Mouse (Mus musculus): ENCODE measurements around the gene Tspan2.

Gene Tspan2

DNA sequence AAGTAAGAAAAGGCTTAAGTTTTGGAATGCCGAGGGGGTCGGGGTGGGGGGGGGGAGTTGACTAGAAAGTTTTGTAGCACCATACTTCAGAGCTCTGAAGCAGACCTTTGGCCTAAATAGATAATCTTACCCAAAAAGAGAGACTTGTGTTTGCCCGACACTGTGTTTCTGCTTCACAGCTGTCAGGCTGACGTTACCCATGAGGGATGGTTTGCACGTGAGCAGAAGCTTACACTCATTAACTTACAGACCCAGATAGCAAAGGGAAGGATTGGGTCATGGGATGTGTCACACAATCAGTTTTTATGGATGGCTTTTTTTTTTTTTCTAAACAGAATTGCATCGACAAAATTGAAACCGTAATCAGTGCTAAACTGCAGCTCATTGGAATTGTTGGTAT, 30.5 kb downstream of the Tspan2 start:
- DNase-seq (ENCODE audit: low read depth, low spot score): no peak

DNA sequence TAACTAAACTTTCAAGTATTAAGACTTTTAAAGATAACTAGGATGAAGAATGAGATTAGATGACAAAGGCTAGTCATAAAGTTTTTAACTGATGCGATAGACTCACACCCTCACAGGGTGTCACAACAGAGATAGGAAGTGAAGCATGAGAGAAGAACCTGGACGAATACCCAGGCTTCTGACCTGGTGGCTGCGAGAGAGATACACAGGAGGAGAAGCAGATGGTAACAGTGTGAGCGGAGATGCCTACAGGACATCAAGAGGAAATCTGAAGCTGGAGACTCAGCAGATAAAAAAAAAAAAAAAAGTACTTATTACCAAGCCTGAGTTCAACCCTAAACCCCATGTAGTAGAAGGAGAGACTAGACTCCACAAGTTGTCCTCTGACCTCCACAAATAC, 38.7 kb downstream of the Tspan2 start:
- DNase-seq (ENCODE audit: low read depth, low spot score): no peak

DNA sequence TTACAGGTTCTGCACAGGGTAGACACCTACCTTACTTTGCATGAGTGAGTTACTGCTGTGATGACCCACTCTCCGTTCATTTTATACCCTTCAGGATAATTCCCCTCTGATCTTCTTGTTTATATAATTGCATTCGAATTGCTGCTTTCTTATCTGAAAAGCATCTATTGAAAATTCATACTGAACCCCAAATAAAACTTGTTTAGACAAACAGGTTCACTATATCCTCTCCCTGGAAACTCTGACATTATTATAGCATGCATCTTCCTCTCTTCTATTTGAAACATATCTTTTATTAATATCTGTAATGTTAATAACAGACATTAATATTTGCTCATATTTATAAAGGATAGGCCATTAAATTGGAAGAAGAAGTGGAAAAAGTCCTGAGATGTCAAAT, 48.3 kb downstream of the Tspan2 start, which contains the start of gene Tshb:
Tshb (minus strand) TSS at position 101 of the 400 bp plus-strand sequence.
- no peak for DNase-seq (ENCODE audit: low read depth, low spot score)

DNA sequence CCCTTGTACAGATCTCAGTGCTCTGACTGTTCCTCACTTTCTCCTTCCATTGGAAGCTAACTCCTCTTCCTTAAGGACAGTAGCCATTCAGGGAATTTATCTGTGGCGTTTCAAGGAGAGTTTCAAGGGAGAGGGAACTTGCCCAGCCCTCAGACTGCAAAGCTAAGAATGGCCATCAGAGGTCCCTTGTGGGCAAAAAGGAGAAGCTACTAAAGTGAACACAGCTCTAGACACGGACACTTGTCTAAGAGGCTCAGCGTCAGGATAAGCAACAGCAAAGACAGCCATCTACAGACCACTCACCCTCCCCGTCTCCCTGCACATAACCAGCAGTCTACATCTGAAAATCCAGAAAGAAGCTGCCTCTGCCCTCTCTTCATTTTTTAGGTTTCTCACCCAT, 53.0 kb downstream of the Tspan2 start:
- DNase-seq (ENCODE audit: low read depth, low spot score): peak; percentile 22

DNA sequence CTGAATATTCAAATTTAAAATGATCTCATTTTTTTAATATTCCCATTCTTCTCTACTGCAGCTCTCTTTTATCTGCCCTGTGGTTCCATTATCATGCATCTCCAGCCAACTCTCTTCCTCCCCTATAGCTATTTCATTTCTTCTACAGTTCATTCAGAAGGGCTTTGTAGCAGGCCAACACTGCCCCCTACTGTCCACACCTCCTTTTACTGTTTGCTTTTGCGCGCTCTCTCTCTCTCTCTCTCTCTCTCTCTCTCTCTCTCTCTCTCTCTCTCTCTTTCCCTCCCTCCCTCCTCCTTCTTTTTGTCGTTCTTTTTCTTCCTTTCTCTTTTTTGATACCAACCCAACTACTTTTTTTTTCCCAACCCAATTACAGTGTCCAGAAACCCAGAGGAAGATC, 69.6 kb downstream of the Tspan2 start:
- DNase-seq (ENCODE audit: low read depth, low spot score): peak; percentile 62

DNA sequence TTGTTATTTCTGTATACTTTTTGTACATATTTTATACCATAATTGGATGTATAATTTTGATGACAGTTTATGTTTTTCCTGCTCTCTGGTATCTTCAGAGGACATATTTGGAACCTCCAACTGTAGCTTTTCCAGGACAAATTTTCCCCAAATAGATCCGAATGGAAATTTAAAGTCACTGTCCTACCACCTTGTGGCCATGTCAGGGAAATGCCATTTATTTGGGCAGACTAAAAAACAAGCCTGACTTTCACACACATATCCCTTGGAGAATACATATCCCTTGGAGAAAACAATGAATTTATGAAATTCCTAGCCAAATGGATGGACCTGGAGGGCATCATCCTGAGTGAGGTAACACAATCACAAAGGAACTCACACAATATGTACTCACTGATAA, 108.1 kb downstream of the Tspan2 start:
- DNase-seq (ENCODE audit: low read depth, low spot score): peak; percentile 4

DNA sequence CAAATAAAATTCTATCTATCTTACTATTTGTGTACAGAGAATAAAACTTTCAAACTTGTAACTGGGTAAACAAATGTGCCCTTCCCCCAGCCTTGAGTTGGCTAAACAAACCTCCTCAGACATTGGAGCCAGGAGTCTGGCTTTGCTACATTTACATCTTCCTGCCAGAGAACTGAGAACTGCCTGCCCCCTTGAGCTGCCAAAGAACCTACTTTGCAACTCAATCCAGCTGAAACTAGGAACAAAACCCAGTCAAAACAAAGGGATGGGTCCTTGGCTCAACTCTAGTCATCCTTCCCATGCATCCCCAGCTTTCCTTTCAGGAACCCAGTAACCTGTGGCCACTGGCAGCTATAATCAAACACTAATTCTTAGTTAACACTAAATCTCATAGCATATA, 114.3 kb downstream of the Tspan2 start:
- DNase-seq (ENCODE audit: low read depth, low spot score): peak; percentile 85

Data from ES-CJ7 (cell line).